Mouse (Mus musculus) urinary bladder, postnatal 10 days (tissue): Measurements from ENCODE around the gene Col6a1.
"Not testable (repeated sequence)": the region's sequence is repeated elsewhere in the genome, so short reads cannot be mapped to it uniquely, and the experiment has no call there.

ENCODE experiments used
- DNase-seq: peaks from one replicate; pipeline ENCODE4 v3.0.0; 2022; ENCODE audit warnings: low spot score

Gene Col6a1

GRCm38 (mm10) chr10:76725682-76726285, at the start of gene Col6a1:
Gene Col6a1 (minus strand): TSS chr10:76726168.
- DNase-seq, result no peak

GRCm38 (mm10) chr10:76771624-76772023, 45.7 kb upstream of the Col6a1 start:
- DNase-seq, result no peak

GRCm38 (mm10) chr10:76771086-76771485, 45.1 kb upstream of the Col6a1 start:
- no peak for DNase-seq

GRCm38 (mm10) chr10:76769581-76769980, 43.6 kb upstream of the Col6a1 start:
- DNase-seq, result no peak

- DNase-seq, result peak; percentile 1
These were observed 40.2 kb upstream of the Col6a1 start for GRCm38 (mm10) chr10:76766196-76766595.

- peak; percentile 7 for DNase-seq
These were observed 39.0 kb upstream of the Col6a1 start for GRCm38 (mm10) chr10:76764927-76765326.

- peak; percentile 4 for DNase-seq
These were observed 37.0 kb upstream of the Col6a1 start for GRCm38 (mm10) chr10:76763016-76763415.

- DNase-seq, result no peak
These were observed 36.4 kb upstream of the Col6a1 start for GRCm38 (mm10) chr10:76762411-76762810.

GRCm38 (mm10) chr10:76759878-76760277, 33.9 kb upstream of the Col6a1 start:
- DNase-seq, result no peak

GRCm38 (mm10) chr10:76753640-76754039, 27.7 kb upstream of the Col6a1 start:
- DNase-seq, result no peak

GRCm38 (mm10) chr10:76744267-76744666, 18.3 kb upstream of the Col6a1 start:
- not testable (repeated sequence) for DNase-seq

GRCm38 (mm10) chr10:76736764-76737163, 10.8 kb upstream of the Col6a1 start:
- DNase-seq, result no peak

GRCm38 (mm10) chr10:76734979-76735378, 9.0 kb upstream of the Col6a1 start:
- DNase-seq, result no peak

GRCm38 (mm10) chr10:76733677-76734068, 7.7 kb upstream of the Col6a1 start:
- DNase-seq, result no peak

GRCm38 (mm10) chr10:76732881-76733676, 7.1 kb upstream of the Col6a1 start:
- DNase-seq, result no peak

GRCm38 (mm10) chr10:76732391-76732790, 6.4 kb upstream of the Col6a1 start:
- no peak for DNase-seq

GRCm38 (mm10) chr10:76731621-76732239, 5.8 kb upstream of the Col6a1 start:
- DNase-seq, result no peak

- no peak for DNase-seq
These were observed 4.0 kb upstream of the Col6a1 start for GRCm38 (mm10) chr10:76729631-76730620.

- peak; percentile 71 for DNase-seq
These were observed 2.4 kb upstream of the Col6a1 start for GRCm38 (mm10) chr10:76728369-76728768.

- no peak for DNase-seq
These were observed 1.3 kb upstream of the Col6a1 start for GRCm38 (mm10) chr10:76727301-76727700.

- DNase-seq, result no peak
These were observed 898 bp upstream of the Col6a1 start for GRCm38 (mm10) chr10:76726866-76727265.

- DNase-seq, result no peak
These were observed 871 bp downstream of the Col6a1 start for GRCm38 (mm10) chr10:76725097-76725496.
